Mouse (Mus musculus) hindbrain, embryonic 14.5 days (tissue): ENCODE measurements around the gene D11Wsu47e. TPM values are rescaled to one million over a fixed set of nuclear protein-coding genes. Genes with fewer than 3 reads are reported as not detected.

Source experiments
- ATAC-seq: fragments of 200-750 bp; cut with Nextera tagmentation; 2 replicates; pipeline ENCODE4 v1.8.0; 2017; ENCODE audit warnings: moderate number of reproducible peaks, mild to moderate bottlenecking, moderate TSS enrichment, moderate library complexity; ENCODE audit not compliant: low FRiP score
- DNase-seq: peaks from one replicate; pipeline ENCODE4 v3.0.0-alpha.2; 2015; ENCODE audit warnings: low spot score
- H3K27ac ChIP-seq: fragments of 300-500 bp; sonication (generic); 2 replicates; pipeline ENCODE4 v1.5.1; 2014; ENCODE audit warnings: mild to moderate bottlenecking, moderate library complexity
- H3K27me3 ChIP-seq: fragments of 300-500 bp; sonication (generic); 2 replicates; pipeline ENCODE4 v1.6.1; 2014; ENCODE audit warnings: mild to moderate bottlenecking, low read length, mixed read lengths; ENCODE audit not compliant: control insufficient read depth, insufficient read depth
- H3K36me3 ChIP-seq: fragments of 300-500 bp; sonication (generic); replicated peaks from 2 replicates; pipeline ENCODE4 v1.6.1; 2014; ENCODE audit not compliant: control insufficient read depth, insufficient read depth
- H3K4me1 ChIP-seq: fragments of 300-500 bp; sonication (generic); replicated peaks from 2 replicates; pipeline ENCODE4 v1.6.1; 2014; ENCODE audit warnings: antibody characterized with exemption, low read length, mixed read lengths; ENCODE audit not compliant: control insufficient read depth, insufficient read depth
- H3K4me2 ChIP-seq: fragments of 300-500 bp; sonication (generic); replicated peaks from 2 replicates; pipeline ENCODE4 v1.6.1; 2014; ENCODE audit warnings: mild to moderate bottlenecking, moderate library complexity
- H3K4me3 ChIP-seq: fragments of 300-500 bp; sonication (generic); replicated peaks from 2 replicates; pipeline ENCODE4 v1.5.1; 2014; ENCODE audit warnings: mild to moderate bottlenecking, low read length
- H3K9ac ChIP-seq: fragments of 300-500 bp; sonication (generic); 2 replicates; pipeline ENCODE4 v1.6.1; 2014
- H3K9me3 ChIP-seq: fragments of 300-500 bp; sonication (generic); 2 replicates; pipeline ENCODE4 v1.6.1; 2016; ENCODE audit warnings: low read length; ENCODE audit not compliant: control insufficient read depth
- WGBS: fragments of 180-500 bp; shearing (Covaris S2); extraction: QIAGEN DNeasy Blood & Tissue Kit; methylation state at CpG from one replicate; pipeline ENCODE4 v1.1.7; 2014; 5-methylcytosine and 5-hydroxymethylcytosine counted together
- polyA plus RNA-seq: library from polyadenylated mRNA; unstranded; fragments of >200 nt; fragmentation: Nextera tagmentation; extraction: Ambion mirVana; gene quantifications from 2 replicates; pipeline ENCODE4 v1.2.1, GENCODE M21; 2014

D11Wsu47e gene
- polyA plus RNA-seq, 1 experiment from 2014 or later, result 22.2 TPM

DNA sequence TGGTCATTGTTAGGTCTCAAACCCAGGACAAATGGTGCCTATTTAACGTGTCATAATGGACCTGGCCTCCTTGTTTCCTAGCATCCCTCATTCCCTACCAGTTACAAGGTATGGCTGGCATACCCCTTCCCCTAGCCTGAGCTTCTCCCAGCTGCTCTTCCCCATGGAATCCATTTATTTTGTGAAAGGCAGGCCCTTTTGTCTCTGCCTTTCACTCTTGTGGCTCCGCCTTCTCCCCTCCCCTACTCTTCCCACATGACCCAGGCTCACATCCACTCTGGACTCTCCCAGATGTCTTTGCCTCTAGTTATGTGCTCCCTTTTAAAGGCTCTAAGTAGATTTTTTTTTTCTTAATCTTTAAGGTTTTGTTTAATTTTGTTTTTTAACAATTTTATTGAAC, 2.8 kb downstream of the D11Wsu47e start:
- no peaks in the 10 kb centered on the region for H3K27me3 ChIP-seq
- H3K9ac ChIP-seq, result no peak overlapping the region
- no peak overlapping the region for H3K4me2 ChIP-seq
- no peaks in the 10 kb centered on the region for H3K9me3 ChIP-seq
- DNase-seq (no peak), ATAC-seq (no peak)
- H3K4me1 ChIP-seq, result peaks cover 23% of the 10 kb centered on the region
- 24% methylated on average over 2 of the region's 2 CpGs for WGBS
- H3K36me3 ChIP-seq, result peaks cover 33% of the 10 kb centered on the region
- H3K27ac ChIP-seq, result no peak overlapping the region
- no peak overlapping the region for H3K4me3 ChIP-seq

GRCm38 (mm10) chr11:113690506-113690905, 6.3 kb downstream of the D11Wsu47e start:
- no peak overlapping the region for H3K4me3 ChIP-seq
- 92% methylated on average over 12 of the region's 12 CpGs for WGBS

DNA sequence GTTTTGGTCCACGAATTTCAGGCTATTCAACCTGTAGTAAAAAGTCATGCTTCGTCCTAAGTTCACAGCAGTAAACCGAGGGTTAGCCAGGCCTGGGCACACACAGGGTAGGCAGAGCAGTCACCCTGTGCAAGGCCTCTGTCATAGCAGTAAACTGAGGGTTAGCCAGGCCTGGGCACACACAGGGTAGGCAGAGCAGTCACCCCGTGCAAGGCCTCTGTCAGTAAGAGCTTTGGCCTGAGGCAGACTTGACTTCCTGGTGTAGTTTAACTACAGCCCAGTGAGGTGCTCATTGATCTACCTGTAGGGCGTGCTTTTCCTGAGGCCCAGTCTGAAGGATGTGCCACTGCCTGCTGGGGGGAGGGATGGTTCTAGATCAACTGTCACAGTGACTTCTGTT, 7.1 kb downstream of the D11Wsu47e start:
- no peaks in the 10 kb centered on the region; the same call in 1 of the 2 replicates for H3K4me1 ChIP-seq
- ATAC-seq (no peak), DNase-seq (no peak)
- H3K9ac ChIP-seq, result no peak overlapping the region
- no peaks in the 10 kb centered on the region for H3K27me3 ChIP-seq
- H3K36me3 ChIP-seq, result peaks cover 73% of the 10 kb centered on the region
- no peak overlapping the region for H3K4me3 ChIP-seq
- H3K9me3 ChIP-seq, result no peaks in the 10 kb centered on the region
- H3K4me2 ChIP-seq, result no peak overlapping the region
- 87% methylated on average over 5 of the region's 5 CpGs for WGBS
- H3K27ac ChIP-seq, result no peak overlapping the region

More at GRCm38 (mm10) chr11:113690506-113690905, 6.3 kb downstream of the D11Wsu47e start:
- Histone ChIP-seq H3K4me2 (no peak overlapping the region), H3K36me3 (peaks cover 65% of the 10 kb centered on the region), H3K27ac (no peak overlapping the region), H3K9me3 (no peaks in the 10 kb centered on the region), H3K9ac (no peak overlapping the region), H3K27me3 (no peaks in the 10 kb centered on the region), H3K4me1 (peaks cover 4% of the 10 kb centered on the region)
- ATAC-seq (no peak), DNase-seq (no peak)

DNA sequence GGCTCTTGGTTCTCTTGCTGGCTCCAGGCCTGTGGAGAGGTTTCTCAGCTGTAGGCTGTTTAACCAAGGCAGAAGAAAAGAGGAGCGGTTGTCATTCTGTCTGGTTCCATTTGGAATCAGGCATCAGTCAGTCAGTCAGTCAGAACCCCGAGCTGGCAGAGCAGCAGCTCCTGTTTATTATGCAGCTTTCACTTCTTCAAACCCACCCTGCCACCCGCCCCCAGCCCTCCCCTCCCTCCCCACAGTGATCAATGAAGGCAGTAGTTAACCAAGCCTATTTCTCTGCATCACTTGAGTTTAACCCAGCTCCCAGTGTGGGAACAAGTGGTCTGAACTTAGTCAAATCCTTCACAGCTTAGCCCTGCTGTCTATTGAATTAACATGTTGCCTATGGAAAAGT, 7.6 kb downstream of the D11Wsu47e start:
- no peak overlapping the region for H3K4me3 ChIP-seq
- DNase-seq (no peak), ATAC-seq (no peak)
- no peaks in the 10 kb centered on the region for H3K27me3 ChIP-seq
- no peak overlapping the region for H3K27ac ChIP-seq
- peaks cover 76% of the 10 kb centered on the region for H3K36me3 ChIP-seq
- no peak overlapping the region for H3K4me2 ChIP-seq
- no peak overlapping the region for H3K9ac ChIP-seq
- 70% methylated on average over 3 of the region's 3 CpGs for WGBS
- no peaks in the 10 kb centered on the region for H3K9me3 ChIP-seq
- no peaks in the 10 kb centered on the region; the same call in 1 of the 2 replicates for H3K4me1 ChIP-seq

DNA sequence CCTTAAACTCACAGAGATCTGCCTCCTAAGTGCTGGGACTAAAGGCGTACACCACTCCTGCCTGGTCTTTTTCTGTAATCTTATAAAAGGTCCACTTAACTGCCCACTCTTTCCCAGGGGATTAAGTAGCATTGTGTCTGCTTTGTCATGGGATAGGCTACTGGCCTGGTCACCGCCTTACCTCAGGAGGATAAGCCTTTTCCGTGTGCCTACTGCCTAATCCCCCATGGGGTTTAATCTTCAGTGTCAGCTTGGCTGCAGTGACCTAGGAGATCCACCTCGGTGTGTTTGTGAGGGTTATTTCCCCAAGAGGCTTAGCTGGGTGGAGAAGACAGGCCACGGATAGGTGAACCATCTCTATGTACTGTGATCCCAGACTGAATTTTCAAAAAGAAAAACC, 13.4 kb downstream of the D11Wsu47e start:
- 70% methylated on average over 5 of the region's 5 CpGs for WGBS
- no peak for DNase-seq
- ATAC-seq, result no peak

GRCm38 (mm10) chr11:113698013-113698545, 13.9 kb downstream of the D11Wsu47e start:
- H3K27ac ChIP-seq, result no peak overlapping the region
- no peak overlapping the region for H3K4me2 ChIP-seq
- H3K9ac ChIP-seq, result no peak overlapping the region
- no peak overlapping the region for H3K4me3 ChIP-seq
- H3K36me3 ChIP-seq, result peaks cover 46% of the 10 kb centered on the region
- H3K4me1 ChIP-seq, result no peaks in the 10 kb centered on the region
- 77% methylated on average over 12 of the region's 12 CpGs for WGBS
- DNase-seq (no peak), ATAC-seq (no peak)
- no peaks in the 10 kb centered on the region for H3K27me3 ChIP-seq
- H3K9me3 ChIP-seq, result no peaks in the 10 kb centered on the region

More for the DNA sequence above, 13.4 kb downstream of the D11Wsu47e start:
- H3K4me3 ChIP-seq, result no peak overlapping the region
- H3K27me3 ChIP-seq, result no peaks in the 10 kb centered on the region
- H3K4me1 ChIP-seq, result no peaks in the 10 kb centered on the region
- H3K9ac ChIP-seq, result no peak overlapping the region
- H3K36me3 ChIP-seq, result peaks cover 51% of the 10 kb centered on the region
- no peak overlapping the region for H3K4me2 ChIP-seq
- H3K9me3 ChIP-seq, result no peaks in the 10 kb centered on the region
- H3K27ac ChIP-seq, result no peak overlapping the region

DNA sequence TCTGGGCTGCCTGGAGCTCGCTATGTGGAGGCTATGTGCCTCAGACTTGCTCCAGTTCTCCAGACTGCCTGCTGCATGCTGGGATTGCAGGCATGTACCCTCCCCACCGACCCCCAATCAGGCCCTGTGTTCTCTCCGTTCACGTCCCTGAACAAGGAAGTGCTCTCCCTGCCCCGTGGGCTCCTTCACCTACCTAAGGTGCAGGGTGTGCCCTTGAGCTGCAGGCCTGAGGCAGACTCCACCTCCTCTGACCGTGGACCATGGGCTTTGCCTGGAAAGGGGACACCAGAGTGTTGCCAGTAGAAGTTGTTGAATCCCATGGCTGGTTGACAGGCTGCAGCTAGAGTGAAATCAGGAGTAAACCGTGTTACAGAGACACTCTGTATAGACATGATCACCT, 15.4 kb downstream of the D11Wsu47e start:
- H3K4me3 ChIP-seq, result no peak overlapping the region
- H3K36me3 ChIP-seq, result peaks cover 33% of the 10 kb centered on the region
- H3K9me3 ChIP-seq, result no peaks in the 10 kb centered on the region
- no peaks in the 10 kb centered on the region for H3K27me3 ChIP-seq
- no peak overlapping the region for H3K27ac ChIP-seq
- 87% methylated on average over 7 of the region's 7 CpGs for WGBS
- H3K4me2 ChIP-seq, result no peak overlapping the region
- H3K4me1 ChIP-seq, result no peaks in the 10 kb centered on the region
- DNase-seq, result no peak
- H3K9ac ChIP-seq, result no peak overlapping the region
- ATAC-seq, result no peak

- Histone ChIP-seq H3K4me1 (no peaks in the 10 kb centered on the region), H3K36me3 (peaks cover 14% of the 10 kb centered on the region), H3K27me3 (0 out of 2 replicates have a peak, but pooled peaks cover 3% of the 10 kb centered on the region), H3K9ac (no peak overlapping the region), H3K9me3 (no peaks in the 10 kb centered on the region), H3K27ac (no peak overlapping the region), H3K4me3 (no peak overlapping the region), H3K4me2 (no peak overlapping the region)
- 37% methylated on average over 5 of the region's 5 CpGs for WGBS
- ATAC-seq (peak; percentile 71; the same call in 1 of the 2 replicates), DNase-seq (peak; percentile 89)
These were observed 19.5 kb downstream of the D11Wsu47e start for GRCm38 (mm10) chr11:113703758-113704157.

- no peak for DNase-seq
- H3K36me3 ChIP-seq, result no peaks in the 10 kb centered on the region
- no peak for ATAC-seq
- H3K4me2 ChIP-seq, result no peak overlapping the region
- no peak overlapping the region for H3K9ac ChIP-seq
- no peak overlapping the region for H3K4me3 ChIP-seq
- no peak overlapping the region for H3K27ac ChIP-seq
- H3K4me1 ChIP-seq, result peaks cover 15% of the 10 kb centered on the region
- WGBS, result 88% methylated on average over 15 of the region's 15 CpGs
- 0 out of 2 replicates have a peak, but pooled peaks cover 7% of the 10 kb centered on the region for H3K27me3 ChIP-seq
- H3K9me3 ChIP-seq, result no peaks in the 10 kb centered on the region
These were observed 21.9 kb downstream of the D11Wsu47e start for GRCm38 (mm10) chr11:113705966-113706652.
